Comparison of ENCODE assay signal across 8 mouse cellular contexts in genomic region chr17:51179195-51179953, GRCm38 (mm10). TPM values are rescaled to one million over a fixed set of nuclear protein-coding genes. Genes with fewer than 3 reads are reported as not detected.
A peak's percentile ranks its signal among the peaks of the same experiment; 100 is the strongest.
DNase-seq lines count a peak whose midpoint lies in the region; ATAC-seq lines count a peak whose summit lies in the region.

Gene Tbc1d5, minus strand, starts transcription at chr17:51179352.

- H3K4me2 ChIP-seq in heart, embryonic 14.5 days (ENCODE audit: low read length), result peak within 1 kb of the TSS; percentile 89
- peak within 1 kb of the TSS; percentile 88 for H3K4me2 ChIP-seq in liver, embryonic 13.5 days
- H3K4me2 ChIP-seq in stomach, embryonic 16.5 days (ENCODE audit: low read depth, low read length), result peak within 1 kb of the TSS; percentile 77

- H3K4me1 ChIP-seq in heart, embryonic 14.5 days (ENCODE audit: control insufficient read depth in 2 of 2, insufficient read depth in 2 of 2, low read length in 2 of 2), result peaks cover 0 to 8% of the 10 kb centered on the region in 2 experiments; a peak in 2 of 4 replicates
- peaks cover 14% of the 10 kb centered on the region for H3K4me1 ChIP-seq in liver, embryonic 13.5 days (replicated peaks)
- H3K4me1 ChIP-seq in stomach, embryonic 16.5 days (ENCODE audit: control insufficient read depth, insufficient read depth, low read length), result peaks cover 6% of the 10 kb centered on the region; the same call in 1 of the 2 replicates

- peak within 1 kb of the TSS; percentile 97 for H3K9ac ChIP-seq in heart, embryonic 14.5 days (ENCODE audit: low read length)
- peak within 1 kb of the TSS; percentile 94 for H3K9ac ChIP-seq in liver, embryonic 13.5 days
- H3K9ac ChIP-seq in stomach, embryonic 16.5 days (ENCODE audit: low read length), result peak within 1 kb of the TSS; percentile 97

- DNase-seq in c-Kit-negative CD71-positive TER-119-positive erythroid progenitor cells, embryonic 14.5 days (ENCODE audit: low read depth, low spot score), result peak; percentile 68
- DNase-seq in fibroblast of lung, adult 2 months (ENCODE audit: low read depth), result peak; percentile 69
- DNase-seq in kidney, postnatal 14 days, result peak; percentile 96
- peak; percentile 84 for DNase-seq in liver, embryonic 13.5 days
- DNase-seq in neural tube, embryonic 10.5 days (ENCODE audit: extremely low spot score, low spot score), result peak; percentile 94

- H3K9me3 ChIP-seq in heart, embryonic 14.5 days (ENCODE audit: control insufficient read depth, low read length), result no peaks in the 10 kb centered on the region
- H3K9me3 ChIP-seq in liver, embryonic 13.5 days (replicated peaks), result no peaks in the 10 kb centered on the region
- no peaks in the 10 kb centered on the region for H3K9me3 ChIP-seq in stomach, embryonic 16.5 days (replicated peaks; ENCODE audit: control insufficient read depth, low read length)

- peak within 1 kb of the TSS; percentile 94 to 99 for H3K27ac ChIP-seq in heart, embryonic 14.5 days (replicated peaks in 1 of 2; ENCODE audit: control insufficient read depth in 1 of 2, insufficient read depth in 1 of 2, low read depth in 2 of 2, low read length in 2 of 2)
- peak within 1 kb of the TSS; percentile 95 for H3K27ac ChIP-seq in liver, embryonic 13.5 days
- H3K27ac ChIP-seq in stomach, embryonic 16.5 days (ENCODE audit: low read length), result peak within 1 kb of the TSS; percentile 99

- peak; percentile 80 for ATAC-seq in CD4-positive, CD25-positive, alpha-beta regulatory T cell, adult 4 months
- ATAC-seq in heart, embryonic 14.5 days (ENCODE audit: insufficient number of reproducible peaks, insufficient read depth, low FRiP score, low read depth), result peak; percentile 97
- ATAC-seq in liver, embryonic 13.5 days (ENCODE audit: low read depth), result peak; percentile 96
- peak; percentile 97 for ATAC-seq in stomach, embryonic 16.5 days (ENCODE audit: insufficient read depth, low FRiP score)

- WGBS in heart, embryonic 14.5 days, result 3% methylated on average over 53 of the region's 54 CpGs
- WGBS in liver, embryonic 13.5 days (ENCODE audit: insufficient replicate concordance), result 2% methylated on average over 54 of the region's 54 CpGs
- 2% methylated on average over 54 of the region's 54 CpGs for WGBS in stomach, embryonic 16.5 days

- H3K36me3 ChIP-seq in heart, embryonic 14.5 days (ENCODE audit: control insufficient read depth, insufficient read depth, low read length), result no peaks in the 10 kb centered on the region
- H3K36me3 ChIP-seq in liver, embryonic 13.5 days, result no peaks in the 10 kb centered on the region
- H3K36me3 ChIP-seq in stomach, embryonic 16.5 days (ENCODE audit: control insufficient read depth, insufficient read depth, low read length), result no peaks in the 10 kb centered on the region

- H3K27me3 ChIP-seq in heart, embryonic 14.5 days (ENCODE audit: control insufficient read depth, insufficient read depth, low read length), result no peaks in the 10 kb centered on the region
- no peaks in the 10 kb centered on the region for H3K27me3 ChIP-seq in liver, embryonic 13.5 days
- H3K27me3 ChIP-seq in stomach, embryonic 16.5 days (ENCODE audit: control insufficient read depth, insufficient read depth, low read length), result no peaks in the 10 kb centered on the region

- peak within 1 kb of the TSS; percentile 83 to 90 for H3K4me3 ChIP-seq in heart, embryonic 14.5 days (ENCODE audit: control insufficient read depth in 1 of 2, insufficient read depth in 1 of 2, low read depth in 1 of 2, low read length in 2 of 2)
- H3K4me3 ChIP-seq in liver, embryonic 13.5 days (replicated peaks), result peak within 1 kb of the TSS; percentile 85
- peak within 1 kb of the TSS; percentile 81 for H3K4me3 ChIP-seq in stomach, embryonic 16.5 days (replicated peaks; ENCODE audit: low read length)

RNA-seq across cellular contexts. Expression of gene Tbc1d5, which starts in this region (rescaled TPM):
- 10 to 100 TPM; 17.3 to 23.9 TPM for polyA plus RNA-seq in CD4-positive, CD25-positive, alpha-beta regulatory T cell, adult 4 months (2017; shearing (Covaris generic))
- polyA plus RNA-seq in heart, embryonic 14.5 days (2014; fragmentation: Nextera tagmentation; extraction: Ambion mirVana), result 8.5 and 9.6 TPM in 2 replicates
- polyA plus RNA-seq in liver, embryonic 13.5 days (2015; fragmentation: Nextera tagmentation; extraction: Ambion mirVana), result 3.6 and 4.5 TPM in 2 replicates
- 12.4 and 13.3 TPM in 2 replicates for polyA plus RNA-seq in stomach, embryonic 16.5 days (2015; fragmentation: Nextera tagmentation; extraction: Ambion mirVana)

Comparison
In these comparisons a context has a peak if more than half of its experiments do, and no peak if none do; other contexts are left out.
1. Peak in every context shown above with its lines: DNase-seq, ATAC-seq, H3K4me3 ChIP-seq and H3K27ac ChIP-seq.